8 mouse cellular contexts compared by ENCODE assay signal in the genomic region with DNA sequence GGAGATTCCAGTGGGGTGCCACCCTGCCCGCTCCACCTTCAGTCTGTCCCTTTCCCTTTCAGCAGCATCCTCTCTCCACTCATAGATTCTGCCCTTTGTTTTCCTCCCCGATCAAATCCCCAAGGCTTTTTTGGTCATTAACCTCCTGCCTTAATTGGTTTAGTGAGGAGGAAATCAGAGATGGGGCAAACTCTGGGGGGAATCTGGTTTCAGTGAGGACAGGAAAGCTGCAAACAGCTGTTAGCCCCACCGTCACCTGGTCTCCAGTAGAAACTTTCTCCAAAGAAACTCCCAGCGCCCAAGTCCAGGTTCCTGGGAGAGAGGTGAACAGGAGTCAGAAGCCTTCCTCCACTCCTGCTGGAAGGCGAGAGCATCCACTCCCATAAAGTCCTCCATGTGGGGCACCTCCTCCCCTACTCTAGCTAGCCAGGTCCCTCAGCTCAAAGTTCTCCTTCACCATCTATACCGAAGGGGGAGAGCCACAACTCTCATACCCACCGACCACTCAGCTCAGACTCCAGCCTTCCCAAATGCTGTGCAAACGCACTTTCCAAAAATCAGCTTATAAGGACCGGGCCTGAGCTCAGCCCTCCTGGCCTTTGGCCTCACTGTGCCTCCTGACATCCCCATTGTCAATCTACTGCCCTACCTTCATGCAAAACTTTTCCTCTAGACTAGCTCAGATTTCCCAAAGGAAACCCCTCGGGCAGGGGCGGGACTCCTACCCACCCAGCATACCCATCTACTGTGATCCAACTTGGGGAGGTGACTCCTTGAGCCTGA. TPM values are rescaled to one million over a fixed set of nuclear protein-coding genes. Genes with fewer than 3 reads are reported as not detected.
DNase-seq lines count a peak whose midpoint lies in the region; ATAC-seq lines count a peak whose summit lies in the region.

No protein-coding gene starts in this region.

- no peaks in the 10 kb centered on the region for H3K27me3 ChIP-seq in embryonic facial prominence, embryonic 10.5 days (replicated peaks; ENCODE audit: low read depth, poor library complexity, severe bottlenecking)
- no peaks in the 10 kb centered on the region for H3K27me3 ChIP-seq in intestine, embryonic 15.5 days (replicated peaks)
- H3K27me3 ChIP-seq in neural tube, embryonic 13.5 days: no peaks in the 10 kb centered on the region

- H3K27ac ChIP-seq in embryonic facial prominence, embryonic 10.5 days (replicated peaks): peak overlapping the region; percentile 100
- H3K27ac ChIP-seq in intestine, embryonic 15.5 days: peak overlapping the region; percentile 87
- peak overlapping the region; percentile 99 for H3K27ac ChIP-seq in neural tube, embryonic 13.5 days (replicated peaks)

- whole genome bisulfite sequencing in embryonic facial prominence, embryonic 10.5 days: 4% methylated on average over 11 of the region's 11 CpGs
- 21% methylated on average over 11 of the region's 11 CpGs for WGBS in intestine, embryonic 15.5 days
- WGBS in neural tube, embryonic 13.5 days: 7% methylated on average over 11 of the region's 11 CpGs

- peaks cover 69% of the 10 kb centered on the region for H3K4me1 ChIP-seq in embryonic facial prominence, embryonic 10.5 days
- peaks cover 49% of the 10 kb centered on the region for H3K4me1 ChIP-seq in intestine, embryonic 15.5 days (replicated peaks)
- peaks cover 69% of the 10 kb centered on the region for H3K4me1 ChIP-seq in neural tube, embryonic 13.5 days (replicated peaks)

- DNase-seq in kidney, postnatal 10 days: peak; percentile 20
- DNase-seq in kidney, adult 11 months: no peak
- peak; percentile 65 for DNase-seq in embryonic facial prominence, embryonic 10.5 days (ENCODE audit: low spot score)
- no peak for DNase-seq in right cerebral cortex, postnatal 10 days (ENCODE audit: low spot score in 2 of 2)
- DNase-seq in kidney, postnatal 25 days: no peak
- no peak for DNase-seq in B cell, adult 2 months

- H3K9ac ChIP-seq in intestine, embryonic 15.5 days: peak overlapping the region; percentile 93
- H3K9ac ChIP-seq in neural tube, embryonic 13.5 days: peak overlapping the region; percentile 100

- ATAC-seq in intestine, embryonic 15.5 days: no peak
- no peak for ATAC-seq in neural tube, embryonic 13.5 days (ENCODE audit: low read depth)

- peak overlapping the region; percentile 82 for H3K4me2 ChIP-seq in intestine, embryonic 15.5 days (replicated peaks)
- peak overlapping the region; percentile 99 for H3K4me2 ChIP-seq in neural tube, embryonic 13.5 days

- peaks cover 15% of the 10 kb centered on the region for H3K36me3 ChIP-seq in embryonic facial prominence, embryonic 10.5 days (replicated peaks)
- H3K36me3 ChIP-seq in intestine, embryonic 15.5 days: peaks cover 1% of the 10 kb centered on the region; the same call in 1 of the 2 replicates
- H3K36me3 ChIP-seq in neural tube, embryonic 13.5 days: peaks cover 7% of the 10 kb centered on the region

- H3K9me3 ChIP-seq in embryonic facial prominence, embryonic 10.5 days: no peaks in the 10 kb centered on the region
- H3K9me3 ChIP-seq in intestine, embryonic 15.5 days: no peaks in the 10 kb centered on the region
- H3K9me3 ChIP-seq in neural tube, embryonic 13.5 days: no peaks in the 10 kb centered on the region

- peak overlapping the region; percentile 82 for H3K4me3 ChIP-seq in embryonic facial prominence, embryonic 10.5 days
- H3K4me3 ChIP-seq in intestine, embryonic 15.5 days (replicated peaks): peak overlapping the region; percentile 56
- H3K4me3 ChIP-seq in neural tube, embryonic 13.5 days: peak overlapping the region; percentile 63

RNA-seq across cellular contexts. Expression of a gene that starts 1.9 kb away (rescaled TPM):
- 33.6 and 37.4 TPM in 2 replicates for polyA plus RNA-seq in embryonic facial prominence, embryonic 10.5 days (2016; fragmentation: Nextera tagmentation; extraction: Ambion mirVana)
- 9.6 and 11.2 TPM in 2 replicates for polyA plus RNA-seq in intestine, embryonic 15.5 days (2015; fragmentation: Nextera tagmentation; extraction: Ambion mirVana)
- 32.5 and 33.7 TPM in 2 replicates for polyA plus RNA-seq in neural tube, embryonic 13.5 days (2015; fragmentation: Nextera tagmentation; extraction: Ambion mirVana)

RNA-seq across cellular contexts. Expression of a gene that starts 17.8 kb away (rescaled TPM):
- 4.9 and 5.8 TPM in 2 replicates for polyA plus RNA-seq in embryonic facial prominence, embryonic 10.5 days (2016; fragmentation: Nextera tagmentation; extraction: Ambion mirVana)
- 75.2 and 89.8 TPM in 2 replicates for polyA plus RNA-seq in intestine, embryonic 15.5 days (2015; fragmentation: Nextera tagmentation; extraction: Ambion mirVana)
- not detected in 2 replicates for polyA plus RNA-seq in neural tube, embryonic 13.5 days (2015; fragmentation: Nextera tagmentation; extraction: Ambion mirVana)

RNA-seq across cellular contexts. Expression of a gene that starts 20.5 kb away (rescaled TPM):
- 15.2 and 17.9 TPM in 2 replicates for polyA plus RNA-seq in embryonic facial prominence, embryonic 10.5 days (2016; fragmentation: Nextera tagmentation; extraction: Ambion mirVana)
- polyA plus RNA-seq in intestine, embryonic 15.5 days (2015; fragmentation: Nextera tagmentation; extraction: Ambion mirVana): 120 TPM in 2 replicates
- 41.9 and 45.3 TPM in 2 replicates for polyA plus RNA-seq in neural tube, embryonic 13.5 days (2015; fragmentation: Nextera tagmentation; extraction: Ambion mirVana)

RNA-seq across cellular contexts. Expression of a gene that starts 22.6 kb away (rescaled TPM):
- 158 and 161 TPM in 2 replicates for polyA plus RNA-seq in embryonic facial prominence, embryonic 10.5 days (2016; fragmentation: Nextera tagmentation; extraction: Ambion mirVana)
- 188 and 231 TPM in 2 replicates for polyA plus RNA-seq in intestine, embryonic 15.5 days (2015; fragmentation: Nextera tagmentation; extraction: Ambion mirVana)
- polyA plus RNA-seq in neural tube, embryonic 13.5 days (2015; fragmentation: Nextera tagmentation; extraction: Ambion mirVana): 161 and 170 TPM in 2 replicates

RNA-seq across cellular contexts. Expression of a gene that starts 23.3 kb away (rescaled TPM):
- polyA plus RNA-seq in embryonic facial prominence, embryonic 10.5 days (2016; fragmentation: Nextera tagmentation; extraction: Ambion mirVana): 68.6 and 77.9 TPM in 2 replicates
- 43.6 and 43.7 TPM in 2 replicates for polyA plus RNA-seq in intestine, embryonic 15.5 days (2015; fragmentation: Nextera tagmentation; extraction: Ambion mirVana)
- polyA plus RNA-seq in neural tube, embryonic 13.5 days (2015; fragmentation: Nextera tagmentation; extraction: Ambion mirVana): 38.4 and 40.6 TPM in 2 replicates

Comparison
In these comparisons a context has a peak if more than half of its experiments do, and no peak if none do; other contexts are left out.
1. DNase-seq: peak in kidney, postnatal 10 days (single experiment) and embryonic facial prominence, embryonic 10.5 days (single experiment); none in kidney, adult 11 months (single experiment), right cerebral cortex, postnatal 10 days (0 of 2), kidney, postnatal 25 days (0 of 2) and B cell, adult 2 months (0 of 2).
2. RNA of a gene that starts 17.8 kb away (polyA plus RNA-seq): 75.2 to 89.8 TPM in intestine, embryonic 15.5 days; 4.9 to 5.8 TPM in embryonic facial prominence, embryonic 10.5 days and not detected in neural tube, embryonic 13.5 days; every median in the first group is over 10 times any median in the second.
3. Peak in every context shown above with its lines, with median percentiles within 50 percentile points of each other: H3K27ac ChIP-seq and H3K4me3 ChIP-seq.